Mouse (Mus musculus): ENCODE data around the gene Rpap3. TPM values are rescaled to one million over a fixed set of nuclear protein-coding genes. Genes with fewer than 3 reads are reported as not detected.

Rpap3 gene
- total and polyA plus RNA-seq, 2 experiments from 2014 or later: 39.6 to 45.6 TPM

DNA sequence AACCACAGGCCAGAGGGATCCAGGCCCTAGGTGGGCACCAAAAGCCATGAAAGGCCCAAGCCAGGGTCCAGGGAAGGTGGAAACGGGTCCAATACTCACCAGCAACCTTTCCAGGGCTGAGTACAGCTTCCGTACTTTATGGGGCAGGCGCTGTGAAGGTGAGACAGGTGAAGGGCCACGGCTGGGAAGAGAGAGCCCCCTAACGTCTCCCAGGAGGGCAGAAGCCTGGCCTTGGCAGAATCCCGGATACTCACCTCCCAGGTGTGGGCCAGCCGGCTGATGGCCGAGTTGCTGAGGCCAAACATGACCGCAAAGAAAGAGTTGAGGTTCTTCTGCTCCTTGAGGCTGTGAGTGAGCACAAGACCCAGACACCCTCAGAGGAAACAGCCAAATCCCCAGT, 43.8 kb upstream of the Rpap3 start:
- H3K9me3 ChIP-seq (ENCODE audit: low read length): no peaks in the 10 kb centered on the region
- H3K27me3 ChIP-seq (ENCODE audit: insufficient read depth, low read length): no peaks in the 10 kb centered on the region
- 94% methylated on average over 9 of the region's 9 CpGs for WGBS
- no peaks in the 10 kb centered on the region for H3K4me1 ChIP-seq (ENCODE audit: insufficient read depth)
- no peak for DNase-seq
- no peak overlapping the region for H3K27ac ChIP-seq (ENCODE audit: low read depth, low read length)
- no peak for ATAC-seq
- no peak for TF ChIP-seq CTCF (IDR thresholded peaks at IDR 0.05; ENCODE audit: low read depth)
- H3K4me3 ChIP-seq (ENCODE audit: low read depth, low read length): no peak overlapping the region
- no peak overlapping the region for H3K4me2 ChIP-seq (ENCODE audit: low read depth)
- no peak overlapping the region for H3K9ac ChIP-seq
- H3K36me3 ChIP-seq (ENCODE audit: insufficient read depth): peaks cover 10% of the 10 kb centered on the region; the same call in 1 of the 2 replicates

DNA sequence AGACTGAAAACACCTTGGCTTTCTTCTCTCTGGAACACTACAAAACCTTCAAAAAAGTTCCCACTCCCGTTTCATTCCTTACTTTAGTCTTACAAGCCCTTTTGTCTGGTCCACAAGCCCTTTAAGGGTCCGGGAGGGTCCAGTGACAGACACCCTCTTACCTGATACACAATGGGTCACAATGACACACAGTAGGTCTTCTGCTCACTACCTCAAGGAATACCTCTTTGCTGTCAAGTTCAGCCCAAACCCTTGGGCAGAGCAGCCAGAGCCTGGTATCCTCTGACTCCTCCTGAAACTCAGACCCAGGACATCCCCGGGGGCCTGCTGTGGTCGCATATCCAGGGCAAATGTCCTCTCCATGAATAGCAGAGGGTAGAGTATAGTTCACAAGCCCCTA, 43.3 kb upstream of the Rpap3 start:
- ATAC-seq (no peak), DNase-seq (no peak)
- Histone ChIP-seq H3K36me3 (ENCODE audit: insufficient read depth) (peaks cover 9% of the 10 kb centered on the region; the same call in 1 of the 2 replicates), H3K27ac (ENCODE audit: low read depth, low read length) (no peak overlapping the region), H3K4me2 (ENCODE audit: low read depth) (no peak overlapping the region), H3K4me3 (ENCODE audit: low read depth, low read length) (no peak overlapping the region), H3K4me1 (ENCODE audit: insufficient read depth) (no peaks in the 10 kb centered on the region), H3K9ac (no peak overlapping the region), H3K9me3 (ENCODE audit: low read length) (no peaks in the 10 kb centered on the region), H3K27me3 (ENCODE audit: insufficient read depth, low read length) (no peaks in the 10 kb centered on the region)
- WGBS: 91% methylated on average over 4 of the region's 4 CpGs
- TF ChIP-seq CTCF (IDR thresholded peaks at IDR 0.05; ENCODE audit: low read depth): no peak

DNA sequence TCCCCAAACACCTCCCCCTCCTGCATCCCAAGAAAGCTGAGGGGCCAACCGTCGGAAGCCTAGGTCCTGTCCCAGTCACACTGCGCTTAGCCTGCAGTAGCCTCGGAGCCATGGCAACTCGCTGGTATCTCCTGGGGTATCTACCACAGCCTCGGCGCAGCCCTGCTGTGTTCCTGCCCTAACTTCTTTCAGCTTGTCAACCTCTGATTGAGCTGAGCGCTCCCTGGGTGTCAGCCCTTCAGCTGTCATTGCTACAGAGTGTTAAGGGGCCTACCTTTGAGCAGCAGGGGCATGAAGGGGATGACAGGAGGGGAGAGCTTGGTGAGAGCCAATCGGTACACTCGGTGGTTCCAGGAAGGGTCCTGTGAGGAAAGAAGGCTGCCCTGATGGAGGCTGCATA, 42.7 kb upstream of the Rpap3 start:
- no peak for TF ChIP-seq CTCF (IDR thresholded peaks at IDR 0.05; ENCODE audit: low read depth)
- no peak overlapping the region for H3K4me3 ChIP-seq (ENCODE audit: low read depth, low read length)
- H3K36me3 ChIP-seq (ENCODE audit: insufficient read depth): peaks cover 5% of the 10 kb centered on the region; the same call in 1 of the 2 replicates
- H3K4me1 ChIP-seq (ENCODE audit: insufficient read depth): no peaks in the 10 kb centered on the region
- no peak overlapping the region for H3K4me2 ChIP-seq (ENCODE audit: low read depth)
- H3K9me3 ChIP-seq (ENCODE audit: low read length): no peaks in the 10 kb centered on the region
- DNase-seq: no peak
- no peak overlapping the region for H3K9ac ChIP-seq
- ATAC-seq: no peak
- 58% methylated on average over 10 of the region's 10 CpGs for WGBS
- no peak overlapping the region for H3K27ac ChIP-seq (ENCODE audit: low read depth, low read length)
- no peaks in the 10 kb centered on the region for H3K27me3 ChIP-seq (ENCODE audit: insufficient read depth, low read length)

DNA sequence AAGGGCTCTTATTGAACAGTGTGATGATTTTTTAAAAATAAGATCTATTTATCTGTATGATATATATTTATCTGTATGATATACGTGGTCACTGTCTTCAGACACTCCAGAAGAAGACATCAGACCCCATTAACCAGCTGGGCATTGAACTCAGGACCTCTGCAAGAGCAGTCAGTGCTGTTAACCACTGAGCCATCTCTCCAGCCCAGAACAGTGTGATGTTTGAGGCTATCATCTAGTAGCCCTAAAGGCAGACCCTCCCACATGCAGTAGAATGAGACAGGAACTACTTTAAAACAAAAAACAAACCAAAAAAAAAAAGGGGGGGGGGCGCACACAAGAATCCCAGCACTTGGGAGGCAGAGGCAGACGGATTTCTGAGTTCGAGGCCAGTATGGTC, 41.9 kb upstream of the Rpap3 start:
- WGBS: 88% methylated on average over 4 of the region's 4 CpGs

DNA sequence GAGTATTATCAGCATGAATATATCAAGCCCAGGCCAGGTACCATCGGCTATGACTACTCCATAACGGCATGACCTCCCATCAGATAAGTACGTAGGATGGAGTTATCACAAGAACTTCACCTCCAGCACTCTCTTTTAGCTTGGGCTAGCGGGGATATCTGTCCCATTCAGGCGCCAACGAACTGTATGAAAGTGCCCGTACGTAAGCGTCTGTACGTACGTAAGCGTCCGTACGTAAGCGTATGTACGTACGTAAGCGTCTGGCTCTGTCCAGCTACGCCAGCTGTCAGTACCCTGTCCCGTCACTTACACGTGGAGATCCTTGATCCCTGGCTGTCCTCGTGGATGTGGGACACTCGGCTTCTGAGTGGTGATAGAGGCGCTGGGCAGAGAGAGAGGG, 41.1 kb upstream of the Rpap3 start:
- Histone ChIP-seq H3K4me1 (ENCODE audit: insufficient read depth) (no peaks in the 10 kb centered on the region), H3K4me2 (ENCODE audit: low read depth) (no peak overlapping the region), H3K9me3 (ENCODE audit: low read length) (no peaks in the 10 kb centered on the region), H3K27me3 (ENCODE audit: insufficient read depth, low read length) (no peaks in the 10 kb centered on the region), H3K4me3 (ENCODE audit: low read depth, low read length) (no peak overlapping the region), H3K27ac (ENCODE audit: low read depth, low read length) (no peak overlapping the region), H3K36me3 (ENCODE audit: insufficient read depth) (peaks cover 5% of the 10 kb centered on the region; the same call in 1 of the 2 replicates), H3K9ac (no peak overlapping the region)
- ATAC-seq (no peak), DNase-seq (no peak)
- TF ChIP-seq CTCF (IDR thresholded peaks at IDR 0.05; ENCODE audit: low read depth): no peak
- WGBS: 94% methylated on average over 24 of the region's 24 CpGs

More for the DNA sequence above, 41.9 kb upstream of the Rpap3 start:
- H3K36me3 ChIP-seq (ENCODE audit: insufficient read depth): peaks cover 5% of the 10 kb centered on the region; the same call in 1 of the 2 replicates
- H3K9me3 ChIP-seq (ENCODE audit: low read length): no peaks in the 10 kb centered on the region
- H3K4me1 ChIP-seq (ENCODE audit: insufficient read depth): no peaks in the 10 kb centered on the region
- H3K4me2 ChIP-seq (ENCODE audit: low read depth): no peak overlapping the region
- H3K9ac ChIP-seq: no peak overlapping the region
- ATAC-seq (no peak), DNase-seq (no peak)
- no peak for TF ChIP-seq CTCF (IDR thresholded peaks at IDR 0.05; ENCODE audit: low read depth)
- no peak overlapping the region for H3K4me3 ChIP-seq (ENCODE audit: low read depth, low read length)
- no peaks in the 10 kb centered on the region for H3K27me3 ChIP-seq (ENCODE audit: insufficient read depth, low read length)
- no peak overlapping the region for H3K27ac ChIP-seq (ENCODE audit: low read depth, low read length)

DNA sequence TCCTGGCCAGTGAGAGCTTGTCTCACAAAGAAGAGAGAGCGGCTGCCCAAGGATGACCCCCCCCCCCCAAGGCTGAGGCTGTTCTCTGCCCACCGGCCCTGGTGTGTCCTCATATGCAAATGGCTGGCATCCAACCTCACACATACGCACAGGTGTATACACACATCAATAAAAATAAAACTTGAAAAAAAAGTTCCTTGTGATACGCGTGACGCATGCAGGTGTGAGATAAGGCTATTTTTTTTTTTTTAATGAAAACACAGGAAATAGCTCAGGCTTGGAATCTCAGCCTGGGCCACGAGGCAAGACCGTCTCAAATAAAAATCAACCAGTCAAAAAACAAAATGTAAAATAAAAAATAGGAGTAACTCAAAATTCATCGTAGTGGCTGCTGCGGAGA, 40.7 kb upstream of the Rpap3 start:
- Histone ChIP-seq H3K4me2 (ENCODE audit: low read depth) (no peak overlapping the region), H3K4me3 (ENCODE audit: low read depth, low read length) (no peak overlapping the region), H3K9me3 (ENCODE audit: low read length) (no peaks in the 10 kb centered on the region), H3K9ac (no peak overlapping the region), H3K36me3 (ENCODE audit: insufficient read depth) (peaks cover 5% of the 10 kb centered on the region; the same call in 1 of the 2 replicates), H3K27me3 (ENCODE audit: insufficient read depth, low read length) (no peaks in the 10 kb centered on the region), H3K27ac (ENCODE audit: low read depth, low read length) (no peak overlapping the region), H3K4me1 (ENCODE audit: insufficient read depth) (no peaks in the 10 kb centered on the region)
- no peak for DNase-seq
- ATAC-seq: no peak
- no peak for TF ChIP-seq CTCF (IDR thresholded peaks at IDR 0.05; ENCODE audit: low read depth)
- WGBS: 96% methylated on average over 10 of the region's 10 CpGs

DNA sequence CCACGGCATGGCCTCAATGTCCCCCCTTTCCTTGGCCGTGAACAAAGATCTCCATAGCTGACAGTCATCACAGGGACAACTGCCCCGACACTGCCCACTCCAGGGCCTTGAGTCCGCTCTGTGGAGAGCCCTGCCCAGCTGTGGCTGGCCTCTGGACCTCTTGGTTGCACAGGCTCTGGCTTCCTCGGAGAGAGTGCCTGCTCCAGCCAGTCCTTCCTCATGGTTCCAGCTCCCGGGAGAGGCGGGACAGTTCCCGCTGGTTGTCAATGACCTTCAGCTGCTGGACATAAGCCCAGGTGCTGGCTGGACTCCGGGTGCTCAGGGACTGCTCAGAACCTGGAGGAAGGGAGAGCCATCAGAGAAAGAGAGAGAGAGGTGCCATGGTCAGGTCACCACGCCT, 39.7 kb upstream of the Rpap3 start:
- WGBS: 77% methylated on average over 10 of the region's 10 CpGs
- TF ChIP-seq CTCF (IDR thresholded peaks at IDR 0.05; ENCODE audit: low read depth): no peak
- Histone ChIP-seq H3K9me3 (ENCODE audit: low read length) (no peaks in the 10 kb centered on the region), H3K27ac (ENCODE audit: low read depth, low read length) (no peak overlapping the region), H3K36me3 (ENCODE audit: insufficient read depth) (peaks cover 5% of the 10 kb centered on the region; the same call in 1 of the 2 replicates), H3K4me2 (ENCODE audit: low read depth) (no peak overlapping the region), H3K9ac (no peak overlapping the region), H3K4me1 (ENCODE audit: insufficient read depth) (no peaks in the 10 kb centered on the region), H3K4me3 (ENCODE audit: low read depth, low read length) (no peak overlapping the region), H3K27me3 (ENCODE audit: insufficient read depth, low read length) (no peaks in the 10 kb centered on the region)
- ATAC-seq (no peak), DNase-seq (no peak)

Measured in forebrain, postnatal 0 days (tissue).